Mouse (Mus musculus): ENCODE data around the gene Nr4a3. TPM values are rescaled to one million over a fixed set of nuclear protein-coding genes. Genes with fewer than 3 reads are reported as not detected.

Nr4a3 gene
- polyA plus RNA-seq, 1 experiment from 2014 or later = 0.10 TPM

DNA sequence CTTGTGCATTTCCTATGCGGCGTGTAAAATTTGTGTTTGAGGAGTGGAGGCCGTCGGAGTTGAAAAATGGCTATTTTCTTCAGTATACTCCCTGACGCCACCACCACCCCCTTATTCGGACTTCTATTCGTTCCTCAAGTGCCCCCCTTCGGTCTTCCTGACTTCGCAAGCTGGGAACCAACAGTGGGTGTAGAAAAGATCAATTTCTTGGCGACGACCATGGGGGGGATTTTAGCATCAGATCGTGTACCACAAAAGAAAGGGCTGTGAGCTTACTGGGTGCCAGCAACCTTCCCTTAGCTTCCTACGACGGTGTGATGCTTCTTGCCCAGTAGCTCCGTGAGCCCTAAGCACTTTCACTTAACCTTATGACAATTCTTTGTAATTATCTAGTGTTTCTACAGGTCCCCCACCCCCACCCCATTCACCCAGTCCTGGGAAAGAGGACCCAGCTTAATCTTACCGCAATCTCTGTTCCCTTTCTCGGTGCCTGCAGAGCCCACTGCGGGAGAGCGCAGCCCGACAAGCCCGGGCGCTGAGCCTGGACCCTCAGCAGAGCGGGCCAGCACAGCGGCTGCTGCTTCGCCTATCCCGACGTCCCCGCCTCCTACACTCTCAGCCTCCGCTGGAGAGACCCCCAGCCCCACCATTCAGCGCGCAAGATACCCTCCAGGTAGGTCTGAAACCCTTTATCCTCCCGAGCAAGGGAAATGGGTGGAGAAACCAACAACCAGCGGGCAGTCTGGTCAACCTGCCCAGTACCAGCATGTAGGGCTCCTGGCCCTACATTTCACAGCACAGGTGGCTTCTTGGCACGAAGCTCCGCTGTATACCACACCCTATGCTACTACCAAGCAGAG, 3.7 kb downstream of the Nr4a3 start:
- no peak for ATAC-seq (ENCODE audit: low FRiP score, low TSS enrichment)
- Histone ChIP-seq H3K9me3 (ENCODE audit: low read length) (no peaks in the 10 kb centered on the region), H3K4me1 (ENCODE audit: insufficient read depth, low read length) (peaks cover 47% of the 10 kb centered on the region), H3K36me3 (ENCODE audit: insufficient read depth, low read length) (no peaks in the 10 kb centered on the region), H3K27ac (ENCODE audit: low read length) (no peak overlapping the region), H3K9ac (replicated peaks; ENCODE audit: low read length) (no peak overlapping the region), H3K4me3 (ENCODE audit: low read length) (peak overlapping the region; percentile 67), H3K4me2 (replicated peaks; ENCODE audit: low read depth, low read length) (peak overlapping the region; percentile 100), H3K27me3 (ENCODE audit: insufficient read depth, low read length) (peaks cover 86% of the 10 kb centered on the region)
- 4% methylated on average over 35 of the region's 35 CpGs for WGBS

DNA sequence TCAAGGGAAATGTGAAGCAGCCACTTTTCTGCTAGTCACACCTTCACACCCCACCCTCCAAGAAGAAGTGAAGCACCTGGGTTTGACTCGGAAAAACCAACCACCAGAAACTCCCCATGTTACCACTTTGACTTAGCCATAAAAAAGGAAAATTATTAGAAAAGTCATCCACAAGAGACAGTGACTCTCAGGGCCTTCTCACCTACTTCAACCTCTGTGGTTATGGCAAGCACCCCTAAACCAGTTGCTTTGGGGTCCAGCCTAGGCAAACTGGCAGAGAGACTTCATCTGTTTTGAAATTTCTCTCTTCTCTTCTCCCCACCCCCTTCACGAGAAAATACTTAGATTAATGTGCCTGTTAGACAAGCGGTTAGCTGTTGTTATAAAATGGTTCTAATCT, 5.1 kb downstream of the Nr4a3 start:
- ATAC-seq (ENCODE audit: low FRiP score, low TSS enrichment) = no peak
- no peak overlapping the region for H3K9ac ChIP-seq (replicated peaks; ENCODE audit: low read length)
- 60% methylated on average over 3 of the region's 3 CpGs for WGBS
- H3K4me3 ChIP-seq (ENCODE audit: low read length) = no peak overlapping the region
- H3K4me1 ChIP-seq (ENCODE audit: insufficient read depth, low read length) = peaks cover 43% of the 10 kb centered on the region
- H3K27me3 ChIP-seq (ENCODE audit: insufficient read depth, low read length) = peaks cover 95% of the 10 kb centered on the region
- no peak overlapping the region for H3K27ac ChIP-seq (ENCODE audit: low read length)
- no peaks in the 10 kb centered on the region for H3K9me3 ChIP-seq (ENCODE audit: low read length)
- H3K4me2 ChIP-seq (replicated peaks; ENCODE audit: low read depth, low read length) = no peak overlapping the region
- no peaks in the 10 kb centered on the region for H3K36me3 ChIP-seq (ENCODE audit: insufficient read depth, low read length)

DNA sequence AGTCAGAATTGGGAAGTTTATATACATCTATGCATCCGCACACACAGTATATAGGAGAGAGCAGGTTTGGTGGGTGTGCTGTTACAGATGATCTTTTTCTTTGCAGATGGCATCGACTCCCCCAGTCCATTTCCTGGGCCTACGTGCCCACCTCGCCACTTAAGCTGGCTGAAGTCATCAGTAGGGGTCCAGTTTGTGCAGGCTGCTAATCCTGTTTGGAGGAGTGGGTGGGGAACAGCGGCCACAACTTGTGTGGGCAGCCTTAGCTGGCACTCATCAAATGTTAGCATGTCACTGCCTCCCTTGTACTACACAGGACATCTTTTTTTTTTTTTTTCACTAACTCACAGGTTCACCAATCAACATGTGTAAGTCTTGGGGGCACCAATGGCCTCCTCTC, 5.5 kb downstream of the Nr4a3 start:
- ATAC-seq (ENCODE audit: low FRiP score, low TSS enrichment) = no peak
- Histone ChIP-seq H3K4me1 (ENCODE audit: insufficient read depth, low read length) (peaks cover 43% of the 10 kb centered on the region), H3K27ac (ENCODE audit: low read length) (no peak overlapping the region), H3K9ac (replicated peaks; ENCODE audit: low read length) (no peak overlapping the region), H3K27me3 (ENCODE audit: insufficient read depth, low read length) (peaks cover 92% of the 10 kb centered on the region), H3K9me3 (ENCODE audit: low read length) (no peaks in the 10 kb centered on the region), H3K4me3 (ENCODE audit: low read length) (no peak overlapping the region), H3K36me3 (ENCODE audit: insufficient read depth, low read length) (no peaks in the 10 kb centered on the region), H3K4me2 (replicated peaks; ENCODE audit: low read depth, low read length) (no peak overlapping the region)
- 52% methylated on average over 5 of the region's 5 CpGs for WGBS

DNA sequence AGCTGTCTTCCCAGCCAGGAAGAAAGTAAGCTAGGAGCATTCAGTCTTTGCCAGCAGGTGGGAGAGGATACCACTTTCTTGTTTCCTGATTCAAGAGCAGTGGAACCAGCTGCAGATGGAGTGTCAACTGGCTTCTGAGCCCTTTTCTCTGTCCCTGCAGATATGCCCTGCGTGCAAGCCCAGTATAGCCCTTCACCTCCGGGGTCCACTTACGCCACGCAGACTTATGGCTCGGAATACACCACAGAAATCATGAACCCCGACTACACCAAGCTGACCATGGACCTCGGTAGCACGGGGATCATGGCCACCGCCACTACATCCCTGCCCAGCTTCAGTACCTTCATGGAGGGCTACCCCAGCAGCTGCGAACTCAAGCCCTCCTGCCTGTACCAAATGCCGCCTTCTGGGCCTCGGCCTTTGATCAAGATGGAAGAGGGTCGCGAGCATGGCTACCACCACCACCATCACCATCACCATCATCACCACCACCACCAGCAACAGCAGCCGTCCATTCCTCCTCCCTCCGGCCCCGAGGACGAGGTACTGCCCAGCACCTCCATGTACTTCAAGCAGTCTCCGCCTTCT, 6.2 kb downstream of the Nr4a3 start:
- H3K4me1 ChIP-seq (ENCODE audit: insufficient read depth, low read length) = peaks cover 37% of the 10 kb centered on the region
- H3K4me2 ChIP-seq (replicated peaks; ENCODE audit: low read depth, low read length) = peak overlapping the region; percentile 75
- 8% methylated on average over 19 of the region's 19 CpGs for WGBS
- peak overlapping the region; percentile 48 for H3K4me3 ChIP-seq (ENCODE audit: low read length)
- H3K9ac ChIP-seq (replicated peaks; ENCODE audit: low read length) = no peak overlapping the region
- no peak overlapping the region for H3K27ac ChIP-seq (ENCODE audit: low read length)
- H3K36me3 ChIP-seq (ENCODE audit: insufficient read depth, low read length) = no peaks in the 10 kb centered on the region
- no peaks in the 10 kb centered on the region for H3K9me3 ChIP-seq (ENCODE audit: low read length)
- ATAC-seq (ENCODE audit: low FRiP score, low TSS enrichment) = peak; percentile 53; the same call in 1 of the 2 replicates
- peaks cover 91% of the 10 kb centered on the region for H3K27me3 ChIP-seq (ENCODE audit: insufficient read depth, low read length)

DNA sequence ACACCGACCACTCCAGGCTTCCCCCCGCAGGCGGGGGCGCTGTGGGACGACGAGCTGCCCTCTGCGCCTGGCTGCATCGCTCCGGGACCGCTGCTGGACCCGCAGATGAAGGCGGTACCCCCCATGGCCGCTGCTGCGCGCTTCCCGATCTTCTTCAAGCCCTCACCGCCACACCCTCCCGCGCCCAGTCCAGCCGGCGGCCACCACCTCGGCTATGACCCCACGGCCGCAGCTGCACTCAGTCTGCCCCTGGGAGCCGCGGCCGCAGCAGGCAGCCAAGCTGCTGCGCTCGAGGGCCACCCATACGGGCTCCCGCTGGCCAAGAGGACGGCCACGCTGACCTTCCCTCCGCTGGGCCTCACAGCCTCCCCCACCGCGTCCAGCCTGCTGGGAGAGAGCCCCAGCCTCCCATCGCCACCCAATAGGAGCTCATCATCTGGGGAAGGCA, 6.7 kb downstream of the Nr4a3 start:
- Histone ChIP-seq H3K36me3 (ENCODE audit: insufficient read depth, low read length) (no peaks in the 10 kb centered on the region), H3K27ac (ENCODE audit: low read length) (no peak overlapping the region), H3K27me3 (ENCODE audit: insufficient read depth, low read length) (peaks cover 91% of the 10 kb centered on the region), H3K9me3 (ENCODE audit: low read length) (no peaks in the 10 kb centered on the region), H3K9ac (replicated peaks; ENCODE audit: low read length) (peak overlapping the region; percentile 51), H3K4me1 (ENCODE audit: insufficient read depth, low read length) (peaks cover 32% of the 10 kb centered on the region), H3K4me2 (replicated peaks; ENCODE audit: low read depth, low read length) (peak overlapping the region; percentile 75), H3K4me3 (ENCODE audit: low read length) (peak overlapping the region; percentile 48)
- under 1% methylated on average over 37 of the region's 37 CpGs for WGBS
- peak; percentile 44 for ATAC-seq (ENCODE audit: low FRiP score, low TSS enrichment)

DNA sequence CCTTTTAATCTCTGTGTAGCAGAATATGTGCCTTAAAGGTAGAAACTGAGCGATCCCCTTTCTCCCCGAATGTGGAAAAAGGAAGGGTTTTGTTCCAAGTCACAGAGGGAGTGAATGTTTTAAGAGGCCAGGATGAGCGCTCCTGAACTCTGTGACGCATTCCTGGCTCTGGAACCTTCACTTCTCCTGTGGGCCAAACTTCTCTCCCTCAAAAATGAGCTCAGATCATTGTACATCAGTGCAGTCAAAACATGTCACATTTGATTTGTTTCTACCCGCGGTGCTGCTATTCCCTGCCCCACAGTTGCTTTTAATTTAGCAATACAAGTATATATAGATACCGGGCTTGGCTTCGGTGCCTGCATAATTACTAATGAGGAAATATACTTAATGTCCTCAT, 16.8 kb downstream of the Nr4a3 start:
- peaks cover 3% of the 10 kb centered on the region; the same call in 1 of the 2 replicates for H3K4me1 ChIP-seq (ENCODE audit: insufficient read depth, low read length)
- WGBS = 66% methylated on average over 8 of the region's 8 CpGs
- no peak overlapping the region for H3K27ac ChIP-seq (ENCODE audit: low read length)
- H3K4me3 ChIP-seq (ENCODE audit: low read length) = no peak overlapping the region
- no peak for ATAC-seq (ENCODE audit: low FRiP score, low TSS enrichment)
- no peak overlapping the region for H3K4me2 ChIP-seq (replicated peaks; ENCODE audit: low read depth, low read length)
- H3K27me3 ChIP-seq (ENCODE audit: insufficient read depth, low read length) = peaks cover 4% of the 10 kb centered on the region; the same call in 1 of the 2 replicates
- no peaks in the 10 kb centered on the region for H3K36me3 ChIP-seq (ENCODE audit: insufficient read depth, low read length)
- no peaks in the 10 kb centered on the region for H3K9me3 ChIP-seq (ENCODE audit: low read length)
- H3K9ac ChIP-seq (replicated peaks; ENCODE audit: low read length) = no peak overlapping the region

DNA sequence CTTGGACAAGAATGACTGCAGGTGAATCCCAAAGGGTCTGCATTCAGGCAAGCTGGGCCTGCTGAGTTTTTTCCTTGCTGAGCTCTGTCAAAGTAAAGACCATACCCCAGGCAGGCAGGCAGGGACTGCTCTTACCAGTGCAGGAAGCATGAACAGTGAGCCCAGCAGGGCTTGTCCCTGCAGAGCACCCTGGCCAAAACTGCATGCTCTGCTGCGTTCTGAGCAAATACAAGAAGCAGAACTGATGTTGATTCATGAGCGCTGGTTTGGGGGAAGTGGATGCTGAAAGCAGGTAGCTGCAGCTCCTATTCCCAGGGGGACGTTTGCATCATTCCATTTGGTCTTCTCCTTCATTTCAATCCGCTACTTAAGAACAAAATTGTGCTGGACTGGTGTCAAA, 19.4 kb downstream of the Nr4a3 start:
- no peak overlapping the region for H3K4me3 ChIP-seq (ENCODE audit: low read length)
- H3K9me3 ChIP-seq (ENCODE audit: low read length) = no peaks in the 10 kb centered on the region
- peaks cover 3% of the 10 kb centered on the region; the same call in 1 of the 2 replicates for H3K4me1 ChIP-seq (ENCODE audit: insufficient read depth, low read length)
- H3K27me3 ChIP-seq (ENCODE audit: insufficient read depth, low read length) = no peaks in the 10 kb centered on the region
- peak; percentile 79; the same call in 1 of the 2 replicates for ATAC-seq (ENCODE audit: low FRiP score, low TSS enrichment)
- WGBS = 22% methylated on average over 4 of the region's 4 CpGs
- H3K27ac ChIP-seq (ENCODE audit: low read length) = no peak overlapping the region
- no peak overlapping the region for H3K4me2 ChIP-seq (replicated peaks; ENCODE audit: low read depth, low read length)
- no peak overlapping the region for H3K9ac ChIP-seq (replicated peaks; ENCODE audit: low read length)
- no peaks in the 10 kb centered on the region for H3K36me3 ChIP-seq (ENCODE audit: insufficient read depth, low read length)

DNA sequence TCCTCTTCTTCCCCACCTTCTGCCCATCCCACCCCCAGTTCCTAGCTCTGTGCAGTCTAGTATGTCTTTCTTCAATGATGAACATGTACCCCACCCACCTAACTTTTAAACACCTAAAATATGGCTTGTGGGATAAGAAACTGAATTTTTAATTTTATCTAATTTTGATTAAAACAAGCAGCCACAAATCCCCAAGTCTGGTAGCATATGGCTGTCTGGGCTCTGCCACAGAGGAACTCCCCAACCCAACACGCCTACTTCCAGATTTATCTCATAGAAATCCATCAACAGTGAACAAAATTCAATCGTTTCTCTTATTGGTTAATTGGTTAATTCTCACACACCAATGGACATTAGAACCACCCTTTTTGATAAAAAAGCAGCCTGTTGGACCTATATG, 21.7 kb downstream of the Nr4a3 start:
- Histone ChIP-seq H3K9ac (replicated peaks; ENCODE audit: low read length) (no peak overlapping the region), H3K27me3 (ENCODE audit: insufficient read depth, low read length) (no peaks in the 10 kb centered on the region), H3K4me1 (ENCODE audit: insufficient read depth, low read length) (peaks cover 3% of the 10 kb centered on the region; the same call in 1 of the 2 replicates), H3K27ac (ENCODE audit: low read length) (no peak overlapping the region), H3K9me3 (ENCODE audit: low read length) (no peaks in the 10 kb centered on the region), H3K4me3 (ENCODE audit: low read length) (no peak overlapping the region), H3K36me3 (ENCODE audit: insufficient read depth, low read length) (no peaks in the 10 kb centered on the region), H3K4me2 (replicated peaks; ENCODE audit: low read depth, low read length) (no peak overlapping the region)
- WGBS = 89% methylated on average over 2 of the region's 2 CpGs
- no peak for ATAC-seq (ENCODE audit: low FRiP score, low TSS enrichment)

DNA sequence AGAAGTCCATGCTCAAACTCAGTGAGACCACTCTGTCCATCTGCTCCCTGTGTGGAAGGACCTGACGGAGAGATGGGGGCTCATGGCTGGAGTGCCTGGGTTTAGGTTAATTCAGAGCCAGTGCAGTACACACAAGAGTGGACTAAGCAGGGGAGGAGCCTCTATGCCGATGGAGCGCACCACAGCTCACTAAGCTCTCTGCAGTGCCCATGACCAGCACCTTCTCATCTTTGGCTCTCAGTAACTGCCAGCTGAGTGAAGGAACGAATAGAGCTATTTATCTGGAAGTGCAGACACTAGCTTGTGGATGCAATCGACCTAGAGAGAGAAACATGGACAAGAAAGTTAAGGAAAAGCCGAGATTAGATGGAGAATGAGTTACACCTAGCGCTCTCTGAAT, 24.2 kb downstream of the Nr4a3 start:
- WGBS = 76% methylated on average over 7 of the region's 7 CpGs
- Histone ChIP-seq H3K36me3 (ENCODE audit: insufficient read depth, low read length) (no peaks in the 10 kb centered on the region), H3K4me2 (replicated peaks; ENCODE audit: low read depth, low read length) (no peak overlapping the region), H3K4me1 (ENCODE audit: insufficient read depth, low read length) (peaks cover under 1% of the 10 kb centered on the region; the same call in 1 of the 2 replicates), H3K4me3 (ENCODE audit: low read length) (no peak overlapping the region), H3K27me3 (ENCODE audit: insufficient read depth, low read length) (no peaks in the 10 kb centered on the region), H3K9me3 (ENCODE audit: low read length) (no peaks in the 10 kb centered on the region), H3K9ac (replicated peaks; ENCODE audit: low read length) (no peak overlapping the region), H3K27ac (ENCODE audit: low read length) (no peak overlapping the region)
- ATAC-seq (ENCODE audit: low FRiP score, low TSS enrichment) = no peak

DNA sequence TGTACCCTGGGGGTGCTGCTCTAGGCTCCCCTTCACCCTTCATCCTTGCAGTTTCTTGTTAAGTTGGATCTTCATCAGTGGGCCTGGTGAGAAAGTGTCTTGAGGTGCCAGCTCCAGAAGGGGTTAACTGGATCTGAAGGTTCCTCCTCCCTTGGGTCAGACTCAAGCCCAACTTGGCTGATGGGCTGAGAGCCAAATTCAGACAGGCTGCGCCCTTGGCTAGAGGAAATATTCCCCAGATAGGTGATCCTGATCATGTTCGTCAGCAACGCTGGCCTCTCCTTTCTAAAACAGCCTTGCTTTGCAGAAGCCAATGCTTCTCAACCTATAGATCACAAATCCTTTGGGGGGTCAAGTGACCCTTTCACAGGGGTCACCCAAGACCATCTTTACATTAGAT, 27.1 kb downstream of the Nr4a3 start:
- 59% methylated on average over 3 of the region's 3 CpGs for WGBS
- Histone ChIP-seq H3K9ac (replicated peaks; ENCODE audit: low read length) (no peak overlapping the region), H3K9me3 (ENCODE audit: low read length) (no peaks in the 10 kb centered on the region), H3K27ac (ENCODE audit: low read length) (no peak overlapping the region), H3K4me2 (replicated peaks; ENCODE audit: low read depth, low read length) (no peak overlapping the region), H3K4me3 (ENCODE audit: low read length) (no peak overlapping the region), H3K4me1 (ENCODE audit: insufficient read depth, low read length) (no peaks in the 10 kb centered on the region), H3K27me3 (ENCODE audit: insufficient read depth, low read length) (no peaks in the 10 kb centered on the region), H3K36me3 (ENCODE audit: insufficient read depth, low read length) (no peaks in the 10 kb centered on the region)
- no peak for ATAC-seq (ENCODE audit: low FRiP score, low TSS enrichment)

Data from kidney, embryonic 16.5 days (tissue).